Comparison of ENCODE assay signal across 8 mouse cellular contexts in the genomic region with DNA sequence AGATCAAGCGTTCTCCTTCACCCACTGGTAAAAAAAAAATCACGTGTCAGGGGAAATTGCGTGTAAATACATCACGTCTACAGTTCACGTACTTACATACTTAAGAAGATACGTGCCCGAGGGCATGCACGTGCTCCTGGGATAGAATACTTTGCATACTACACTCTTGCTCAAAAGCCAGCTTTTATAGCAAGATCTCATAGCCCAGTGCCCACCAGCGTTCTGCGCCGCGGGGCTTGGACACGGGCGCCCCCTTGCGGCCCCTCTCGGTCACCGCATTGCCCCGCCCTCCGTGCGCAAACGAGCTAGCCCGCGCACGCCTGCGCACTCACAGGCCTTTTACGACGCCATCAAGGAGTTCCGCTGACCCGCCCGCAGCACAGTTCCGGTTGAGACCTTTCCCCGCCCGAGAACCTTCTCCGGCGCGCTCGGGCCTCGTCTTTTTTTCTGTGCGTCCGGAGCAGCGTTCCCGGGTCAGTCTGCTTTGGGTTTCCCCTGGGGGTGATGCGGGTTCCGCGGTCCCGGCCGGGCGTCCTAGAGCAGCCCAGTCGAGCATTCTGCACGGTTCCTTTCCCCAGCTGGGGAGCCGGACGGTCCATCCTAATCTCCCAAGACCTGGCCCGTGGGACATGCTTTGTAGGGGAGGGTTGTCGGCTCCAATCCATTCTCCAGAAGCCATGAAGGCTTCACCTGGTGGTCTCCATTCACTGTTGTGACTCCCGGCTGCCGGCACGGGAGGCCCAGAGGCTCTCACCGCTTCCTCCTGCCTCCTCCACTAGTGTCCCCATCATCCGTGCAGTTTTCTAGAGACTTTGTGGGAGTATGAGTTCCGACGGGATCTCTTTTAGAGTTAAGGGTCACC. TPM values are rescaled to one million over a fixed set of nuclear protein-coding genes. Genes with fewer than 3 reads are reported as not detected.
DNase-seq lines count a peak whose midpoint lies in the region; ATAC-seq and TF ChIP-seq lines count a peak whose summit lies in the region.

A gene (plus strand): TSS at position 169 of the 862 bp plus-strand sequence.

- intact Hi-C loops in heart, adult 2 months (cut with DNase I) = loop anchor here (2.0 to 10.0 kb wide), 2 partner anchors 56 to 322 kb away; a partner anchor contains a TSS

- under 1% methylated on average over 59 of the region's 61 CpGs for WGBS in embryonic facial prominence, embryonic 14.5 days
- under 1% methylated on average over 61 of the region's 61 CpGs for WGBS in heart, adult 2 months
- under 1% methylated on average over 61 of the region's 61 CpGs for WGBS in limb, embryonic 13.5 days
- WGBS in midbrain, embryonic 16.5 days = under 1% methylated on average over 61 of the region's 61 CpGs

- TF ChIP-seq POLR2A in heart, adult 2 months (IDR thresholded peaks at IDR 0.05; ENCODE audit: insufficient read depth, low read depth, low read length) = peak; percentile 88

- peak; percentile 90 for ATAC-seq in embryonic facial prominence, embryonic 14.5 days (ENCODE audit: low read depth)
- peak; percentile 88 for ATAC-seq in limb, embryonic 13.5 days (ENCODE audit: low FRiP score, low read depth)
- ATAC-seq in midbrain, embryonic 16.5 days = peak; percentile 84

- 0 out of 2 replicates have a peak, but pooled peaks have one; percentile 46 for TF ChIP-seq EP300 in heart, adult 2 months (IDR thresholded peaks at IDR 0.05; ENCODE audit: insufficient read depth, low read depth, low read length)

- no peak for TF ChIP-seq CTCF in heart, adult 2 months (IDR thresholded peaks at IDR 0.05)

- H3K79me2 ChIP-seq in heart, adult 2 months (replicated peaks; ENCODE audit: control insufficient read depth, insufficient read depth, low read length) = no peaks in the 10 kb centered on the region

- H3K4me1 ChIP-seq in embryonic facial prominence, embryonic 14.5 days (ENCODE audit: control insufficient read depth, insufficient read depth, low read length) = peaks cover 11% of the 10 kb centered on the region; the same call in 1 of the 2 replicates
- 0 out of 2 replicates have a peak, but pooled peaks cover 2% of the 10 kb centered on the region for H3K4me1 ChIP-seq in heart, adult 2 months (ENCODE audit: control insufficient read depth, insufficient read depth, low read length)
- H3K4me1 ChIP-seq in limb, embryonic 13.5 days = peaks cover 22% of the 10 kb centered on the region
- H3K4me1 ChIP-seq in midbrain, embryonic 16.5 days (ENCODE audit: control insufficient read depth, insufficient read depth, low read length) = peaks cover 21% of the 10 kb centered on the region

- H3K4me2 ChIP-seq in embryonic facial prominence, embryonic 14.5 days (ENCODE audit: low read depth, low read length) = peak within 1 kb of the TSS; percentile 84
- H3K4me2 ChIP-seq in limb, embryonic 13.5 days (replicated peaks) = peak within 1 kb of the TSS; percentile 91
- H3K4me2 ChIP-seq in midbrain, embryonic 16.5 days (ENCODE audit: low read length) = peak within 1 kb of the TSS; percentile 96

- no peaks in the 10 kb centered on the region for H3K27me3 ChIP-seq in embryonic facial prominence, embryonic 14.5 days (replicated peaks; ENCODE audit: control insufficient read depth, insufficient read depth, low read length)
- H3K27me3 ChIP-seq in heart, adult 2 months (ENCODE audit: control insufficient read depth, insufficient read depth, low read length) = no peaks in the 10 kb centered on the region
- no peaks in the 10 kb centered on the region for H3K27me3 ChIP-seq in limb, embryonic 13.5 days
- no peaks in the 10 kb centered on the region for H3K27me3 ChIP-seq in midbrain, embryonic 16.5 days (ENCODE audit: control insufficient read depth, insufficient read depth, low read depth, low read length)

- H3K9me3 ChIP-seq in embryonic facial prominence, embryonic 14.5 days (ENCODE audit: control insufficient read depth, low read length) = no peaks in the 10 kb centered on the region
- no peaks in the 10 kb centered on the region for H3K9me3 ChIP-seq in limb, embryonic 13.5 days
- no peaks in the 10 kb centered on the region for H3K9me3 ChIP-seq in midbrain, embryonic 16.5 days (replicated peaks; ENCODE audit: control insufficient read depth, low read length, poor library complexity, severe bottlenecking)

- peaks cover 26% of the 10 kb centered on the region for H3K36me3 ChIP-seq in embryonic facial prominence, embryonic 14.5 days (ENCODE audit: control insufficient read depth, insufficient read depth, low read length)
- no peaks in the 10 kb centered on the region for H3K36me3 ChIP-seq in heart, adult 2 months (ENCODE audit: control insufficient read depth, insufficient read depth, low read length)
- H3K36me3 ChIP-seq in limb, embryonic 13.5 days = peaks cover 29% of the 10 kb centered on the region
- peaks cover 19% of the 10 kb centered on the region for H3K36me3 ChIP-seq in midbrain, embryonic 16.5 days (ENCODE audit: control insufficient read depth, insufficient read depth, low read length)

- H3K27ac ChIP-seq in embryonic facial prominence, embryonic 14.5 days (replicated peaks; ENCODE audit: low read depth, low read length) = peak within 1 kb of the TSS; percentile 87
- peak within 1 kb of the TSS; percentile 94 for H3K27ac ChIP-seq in heart, adult 2 months
- H3K27ac ChIP-seq in limb, embryonic 13.5 days = peak within 1 kb of the TSS; percentile 87
- peak within 1 kb of the TSS; percentile 85 for H3K27ac ChIP-seq in midbrain, embryonic 16.5 days (ENCODE audit: low read length)

- peak within 1 kb of the TSS; percentile 94 for H3K9ac ChIP-seq in embryonic facial prominence, embryonic 14.5 days (ENCODE audit: low read depth, low read length)
- H3K9ac ChIP-seq in heart, adult 2 months (ENCODE audit: low read depth, low read length) = peak within 1 kb of the TSS; percentile 83
- H3K9ac ChIP-seq in limb, embryonic 13.5 days = peak within 1 kb of the TSS; percentile 96
- H3K9ac ChIP-seq in midbrain, embryonic 16.5 days (ENCODE audit: low read depth, low read length) = peak within 1 kb of the TSS; percentile 93

- peak within 1 kb of the TSS; percentile 98 for H3K4me3 ChIP-seq in embryonic facial prominence, embryonic 14.5 days (ENCODE audit: low read depth, low read length)
- peak within 1 kb of the TSS; percentile 91 for H3K4me3 ChIP-seq in heart, adult 2 months
- H3K4me3 ChIP-seq in limb, embryonic 13.5 days = peak within 1 kb of the TSS; percentile 93
- H3K4me3 ChIP-seq in midbrain, embryonic 16.5 days (ENCODE audit: low read depth, low read length) = peak within 1 kb of the TSS; percentile 93

- peak; percentile 95 for DNase-seq in 3T3-L1 (ENCODE audit: low read depth, low spot score)
- DNase-seq in adrenal gland, postnatal 4 days (ENCODE audit: low spot score in 2 of 2) = peak; percentile 83 to 93
- peak; percentile 97 for DNase-seq in embryonic facial prominence, embryonic 14.5 days (ENCODE audit: low spot score)
- peak; percentile 95 to 96 for DNase-seq in heart, adult 2 months
- peak; percentile 91 to 94 for DNase-seq in kidney, adult 8-10 months
- peak; percentile 89 to 94 for DNase-seq in spleen, postnatal 10 days (ENCODE audit: low spot score in 2 of 2)

RNA-seq across cellular contexts. Expression of the gene that starts here (rescaled TPM):
- 10 to 100 TPM; 21.7 to 23.8 TPM for total RNA-seq in adrenal gland, postnatal 4 days (2021)
- polyA plus RNA-seq in embryonic facial prominence, embryonic 14.5 days (2014; fragmentation: Nextera tagmentation; extraction: Ambion mirVana) = 29.0 and 29.5 TPM in 2 replicates
- 10 to 100 TPM; 17.6 to 19.3 TPM for total RNA-seq in heart, adult 2 months (2021)
- polyA plus RNA-seq in heart, adult 2 months (2012; rRNA removed) = 19.9 and 30.1 TPM in 2 replicates
- 41.5 and 43.1 TPM in 2 replicates for polyA plus RNA-seq in limb, embryonic 13.5 days (2015; fragmentation: Nextera tagmentation; extraction: Ambion mirVana)
- polyA plus RNA-seq in midbrain, embryonic 16.5 days (2015; fragmentation: Nextera tagmentation; extraction: Ambion mirVana) = 71.6 and 72.5 TPM in 2 replicates

Comparison
In these comparisons a context has a peak if more than half of its experiments do, and no peak if none do; other contexts are left out.
1. Peak in every context shown above with its lines: DNase-seq, ATAC-seq, H3K4me3 ChIP-seq and H3K27ac ChIP-seq.